Mouse (Mus musculus) liver, embryonic 16.5 days (tissue): ENCODE measurements around the gene Ucma. TPM values are rescaled to one million over a fixed set of nuclear protein-coding genes. Genes with fewer than 3 reads are reported as not detected.

ENCODE experiments used
- ATAC-seq: fragments of 200-750 bp; cut with Nextera tagmentation; 2 replicates; pipeline ENCODE4 v1.8.0; 2017; ENCODE audit warnings: low read depth, mild to moderate bottlenecking, moderate number of reproducible peaks, moderate library complexity
- H3K27ac ChIP-seq: fragments of 300-500 bp; sonication (generic); 2 replicates; pipeline ENCODE4 v1.5.1; 2014; ENCODE audit warnings: mild to moderate bottlenecking, low read length
- H3K27me3 ChIP-seq: fragments of 300-500 bp; sonication (generic); 2 replicates; pipeline ENCODE4 v1.6.1; 2014; ENCODE audit warnings: low read depth, low read length, mixed read lengths; ENCODE audit not compliant: control insufficient read depth, insufficient read depth
- H3K36me3 ChIP-seq: fragments of 300-500 bp; sonication (generic); 2 replicates; pipeline ENCODE4 v1.6.1; 2014; ENCODE audit warnings: mild to moderate bottlenecking; ENCODE audit not compliant: control insufficient read depth, insufficient read depth
- H3K4me1 ChIP-seq: fragments of 300-500 bp; sonication (generic); 2 replicates; pipeline ENCODE4 v1.6.1; 2014; ENCODE audit warnings: low read depth, low read length, mixed read lengths; ENCODE audit not compliant: control insufficient read depth
- H3K4me2 ChIP-seq: fragments of 300-500 bp; sonication (generic); 2 replicates; pipeline ENCODE4 v1.6.1; 2014; ENCODE audit warnings: low read depth, low read length, mixed read lengths
- H3K4me3 ChIP-seq: fragments of 300-500 bp; sonication (generic); 2 replicates; pipeline ENCODE4 v1.5.1; 2014; ENCODE audit warnings: low read depth, mild to moderate bottlenecking, low read length
- H3K9ac ChIP-seq: fragments of 300-500 bp; sonication (generic); 2 replicates; pipeline ENCODE4 v1.6.1; 2014; ENCODE audit warnings: low read depth, low read length
- H3K9me3 ChIP-seq: fragments of 300-500 bp; sonication (generic); replicated peaks from 2 replicates; pipeline ENCODE4 v1.6.1; 2016; ENCODE audit warnings: low read length; ENCODE audit not compliant: control insufficient read depth
- WGBS: fragments of 180-500 bp; shearing (Covaris S2); extraction: QIAGEN DNeasy Blood & Tissue Kit; methylation state at CpG from one replicate; pipeline ENCODE4 v1.1.7; 2014; ENCODE audit not compliant: insufficient replicate concordance; 5-methylcytosine and 5-hydroxymethylcytosine counted together
- polyA plus RNA-seq: library from polyadenylated mRNA; unstranded; fragments of >200 nt; fragmentation: Nextera tagmentation; extraction: Ambion mirVana; gene quantifications from 2 replicates; pipeline ENCODE4 v1.2.1, GENCODE M21; 2015

Ucma gene
- polyA plus RNA-seq, 1 experiment from 2014 or later = not detected

DNA sequence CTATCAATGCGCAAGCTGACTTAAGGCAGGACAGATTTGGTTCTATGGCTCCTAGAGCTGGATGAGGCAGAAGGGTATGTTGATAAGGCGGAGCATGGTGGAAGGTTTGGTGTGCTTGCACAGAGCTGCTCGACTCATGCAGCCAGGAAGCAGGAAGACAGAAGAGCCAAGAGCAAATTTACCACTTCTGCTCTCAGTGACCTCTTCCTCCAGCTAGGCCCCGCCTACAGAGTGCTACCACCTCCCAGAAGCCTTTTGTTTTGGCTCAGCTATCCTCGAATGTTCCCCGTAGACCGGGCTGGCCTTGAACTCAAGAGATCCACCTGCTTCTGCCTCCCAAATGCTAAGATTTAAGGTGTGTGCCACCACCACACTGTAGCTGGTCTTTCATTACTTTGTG lies 38.7 kb downstream of the Ucma start:
- H3K36me3 ChIP-seq = peaks cover 3% of the 10 kb centered on the region; the same call in 1 of the 2 replicates
- no peak overlapping the region for H3K4me2 ChIP-seq
- no peak overlapping the region for H3K27ac ChIP-seq
- no peaks in the 10 kb centered on the region for H3K27me3 ChIP-seq
- no peaks in the 10 kb centered on the region for H3K9me3 ChIP-seq
- no peak overlapping the region for H3K9ac ChIP-seq
- 45% methylated on average over 7 of the region's 7 CpGs for WGBS
- peaks cover 14% of the 10 kb centered on the region for H3K4me1 ChIP-seq
- ATAC-seq = no peak
- H3K4me3 ChIP-seq = no peak overlapping the region

DNA sequence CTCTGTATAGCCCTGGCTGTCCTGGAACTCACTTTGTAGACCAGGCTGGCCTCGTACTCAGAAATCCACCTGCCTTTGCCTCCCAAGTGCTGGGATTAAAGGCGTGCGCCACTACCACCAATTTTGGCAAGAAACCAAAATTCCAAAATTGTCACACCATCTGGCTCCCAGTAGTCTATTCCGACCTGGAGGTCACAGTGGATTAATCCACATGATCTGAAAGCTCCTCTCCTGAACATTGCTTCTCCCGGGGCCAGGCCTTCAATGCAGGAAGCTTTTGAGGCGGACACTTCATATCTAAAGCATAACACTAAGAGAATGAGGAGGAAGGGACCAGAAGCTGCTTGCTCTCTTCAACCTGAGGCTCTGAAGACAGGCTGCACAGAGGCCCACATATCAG lies 39.6 kb downstream of the Ucma start:
- no peak overlapping the region for H3K27ac ChIP-seq
- 74% methylated on average over 6 of the region's 6 CpGs for WGBS
- H3K9ac ChIP-seq = no peak overlapping the region
- H3K9me3 ChIP-seq = no peaks in the 10 kb centered on the region
- H3K27me3 ChIP-seq = no peaks in the 10 kb centered on the region
- H3K4me1 ChIP-seq = peaks cover 14% of the 10 kb centered on the region
- no peak overlapping the region for H3K4me3 ChIP-seq
- no peak overlapping the region for H3K4me2 ChIP-seq
- H3K36me3 ChIP-seq = no peaks in the 10 kb centered on the region; the same call in 1 of the 2 replicates
- no peak for ATAC-seq

DNA sequence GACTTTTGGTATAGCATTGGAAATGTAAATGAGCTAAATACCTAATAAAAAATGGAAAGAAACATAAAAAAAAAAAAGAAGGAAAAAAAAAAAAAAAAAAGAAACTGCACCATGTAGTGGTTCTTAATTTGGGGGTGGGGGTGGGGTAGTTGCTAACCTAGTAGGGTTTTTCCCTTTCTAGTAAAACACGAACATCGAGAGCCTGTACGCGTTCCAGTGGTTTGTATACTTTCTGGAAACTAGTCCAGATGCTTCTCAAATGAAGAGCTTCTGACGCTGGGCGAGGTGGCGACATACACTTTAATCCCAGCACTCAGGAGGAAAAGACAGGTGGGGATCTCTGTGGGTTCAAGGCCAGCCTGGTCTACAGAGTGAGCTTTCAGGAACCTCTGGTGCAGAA lies 41.0 kb downstream of the Ucma start:
- no peak overlapping the region for H3K4me3 ChIP-seq
- H3K4me2 ChIP-seq = no peak overlapping the region
- WGBS = 91% methylated on average over 7 of the region's 7 CpGs
- H3K9me3 ChIP-seq = no peaks in the 10 kb centered on the region
- peaks cover 3% of the 10 kb centered on the region for H3K36me3 ChIP-seq
- no peak overlapping the region for H3K9ac ChIP-seq
- no peak for ATAC-seq
- peaks cover 4% of the 10 kb centered on the region for H3K4me1 ChIP-seq
- no peak overlapping the region for H3K27ac ChIP-seq
- H3K27me3 ChIP-seq = no peaks in the 10 kb centered on the region

DNA sequence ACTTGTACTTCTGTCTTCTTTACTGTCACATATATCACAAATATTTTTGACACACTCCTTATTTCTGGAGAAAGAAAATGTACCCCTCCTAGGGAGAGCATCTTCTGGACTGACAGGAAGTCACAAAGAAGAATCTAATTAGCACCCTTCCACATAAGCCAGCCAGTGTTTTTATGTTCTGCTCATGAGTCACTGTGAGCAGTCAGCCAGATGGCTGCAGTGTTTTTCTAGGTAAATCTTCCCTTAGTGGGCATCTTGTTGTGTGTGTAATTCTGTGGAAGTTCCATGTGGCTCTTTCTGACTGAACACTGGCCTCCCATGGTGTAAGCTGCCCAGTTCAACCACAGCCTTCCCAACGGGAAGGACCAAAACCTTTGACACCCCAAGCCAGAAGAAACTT lies 43.8 kb downstream of the Ucma start:
- Histone ChIP-seq H3K4me1 (peaks cover 3% of the 10 kb centered on the region), H3K9ac (no peak overlapping the region), H3K36me3 (peaks cover 3% of the 10 kb centered on the region)

DNA sequence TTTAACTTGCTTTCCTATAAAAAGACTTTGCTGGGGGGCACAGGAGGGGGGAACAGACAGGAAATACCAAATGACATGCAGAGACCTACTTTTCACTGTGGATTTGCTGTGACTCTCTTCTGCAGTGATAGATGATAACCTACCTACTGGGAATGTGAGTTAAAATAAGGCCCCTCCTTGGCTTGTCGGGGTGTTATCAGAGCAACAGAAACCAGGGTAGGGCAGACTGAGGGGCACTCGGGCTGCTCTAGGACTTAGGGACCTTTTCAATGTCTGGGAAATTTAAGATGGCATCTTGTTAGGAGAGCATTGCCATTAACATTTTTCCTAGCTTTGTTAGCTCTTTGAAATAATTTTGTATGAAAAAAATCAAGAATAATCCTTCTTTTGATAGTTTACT lies 47.4 kb downstream of the Ucma start:
- ATAC-seq = 0 out of 2 replicates have a peak, but pooled peaks have one; percentile 47
- Histone ChIP-seq H3K4me2 (no peak overlapping the region), H3K4me3 (no peak overlapping the region), H3K9me3 (no peaks in the 10 kb centered on the region), H3K4me1 (peaks cover 3% of the 10 kb centered on the region), H3K36me3 (peaks cover 13% of the 10 kb centered on the region), H3K27me3 (no peaks in the 10 kb centered on the region), H3K27ac (no peak overlapping the region), H3K9ac (no peak overlapping the region)
- WGBS = 11% methylated on average over 2 of the region's 2 CpGs

More for the DNA sequence above, 43.8 kb downstream of the Ucma start:
- no peak overlapping the region for H3K27ac ChIP-seq
- no peak overlapping the region for H3K4me3 ChIP-seq
- no peaks in the 10 kb centered on the region for H3K27me3 ChIP-seq
- H3K9me3 ChIP-seq = no peaks in the 10 kb centered on the region
- ATAC-seq = no peak
- WGBS = 52% methylated on average over 1 of the region's 1 CpGs
- H3K4me2 ChIP-seq = no peak overlapping the region

DNA sequence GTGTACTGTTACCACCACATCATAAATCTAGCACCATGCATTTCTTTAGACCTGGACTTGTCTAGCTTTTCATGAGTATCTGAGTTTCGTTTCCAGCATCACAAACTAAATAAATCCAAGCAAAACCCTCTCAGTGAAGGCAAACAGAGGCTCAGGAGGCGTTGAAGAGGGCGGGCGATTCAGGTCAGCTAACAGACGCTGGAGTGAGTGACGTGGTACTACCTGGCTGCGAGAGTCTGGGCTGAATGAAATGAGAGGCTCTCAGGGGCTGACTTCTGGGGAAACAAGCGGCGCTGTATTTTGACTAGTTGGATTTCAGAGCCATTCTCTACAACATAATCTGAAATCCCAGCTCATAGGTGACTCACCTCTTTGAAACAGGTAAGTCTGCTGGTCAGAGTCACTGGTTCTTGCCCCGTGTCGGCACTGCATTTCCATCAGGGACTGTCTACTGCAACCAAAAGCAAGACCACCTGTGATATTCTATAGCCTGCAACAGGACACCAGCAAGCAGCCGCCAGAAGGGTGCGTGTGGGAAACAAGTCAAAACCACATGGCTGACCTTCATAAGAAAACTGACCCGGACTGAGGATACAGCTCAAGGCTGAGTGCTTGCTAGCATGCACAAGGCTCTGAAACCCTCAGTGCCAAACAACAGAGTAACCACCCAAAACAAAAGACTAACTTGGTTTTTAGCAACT lies 47.9 kb downstream of the Ucma start:
- Histone ChIP-seq H3K27ac (no peak overlapping the region), H3K4me2 (no peak overlapping the region), H3K27me3 (no peaks in the 10 kb centered on the region), H3K4me3 (no peak overlapping the region), H3K9ac (no peak overlapping the region), H3K36me3 (peaks cover 15% of the 10 kb centered on the region), H3K9me3 (no peaks in the 10 kb centered on the region), H3K4me1 (peaks cover 3% of the 10 kb centered on the region)
- ATAC-seq = no peak
- WGBS = 69% methylated on average over 14 of the region's 14 CpGs

DNA sequence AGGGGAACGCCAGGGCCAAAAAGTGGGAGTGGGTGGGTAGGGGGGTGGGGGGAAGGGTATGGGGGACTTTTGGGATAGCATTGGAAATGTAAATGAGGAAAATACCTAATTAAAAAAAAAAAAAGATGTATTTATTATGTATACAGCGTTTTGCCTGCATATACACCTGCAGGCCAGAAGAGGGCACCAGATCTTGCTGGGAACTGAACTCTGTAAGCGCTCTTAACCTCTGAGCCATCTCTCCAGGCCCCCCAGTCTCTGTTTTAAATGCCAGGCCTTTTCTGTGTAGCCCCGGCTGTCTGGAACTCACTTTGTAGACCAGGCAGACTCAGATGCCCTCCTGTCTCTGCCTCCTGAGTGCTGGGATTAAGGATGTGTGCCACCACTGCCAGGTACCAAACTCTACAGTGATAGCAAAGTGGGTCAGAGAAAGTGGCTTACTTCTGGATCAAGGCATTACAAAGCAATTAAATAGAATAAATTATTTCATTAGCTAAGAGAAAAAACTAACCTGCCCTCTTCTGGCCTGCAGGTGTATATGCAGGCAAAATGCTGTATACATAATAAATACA lies 49.3 kb downstream of the Ucma start:
- no peak for ATAC-seq
- Histone ChIP-seq H3K27me3 (no peaks in the 10 kb centered on the region), H3K27ac (no peak overlapping the region), H3K4me2 (no peak overlapping the region), H3K4me1 (peaks cover 3% of the 10 kb centered on the region), H3K4me3 (no peak overlapping the region), H3K9me3 (no peaks in the 10 kb centered on the region), H3K9ac (no peak overlapping the region), H3K36me3 (peaks cover 26% of the 10 kb centered on the region)
- 35% methylated on average over 3 of the region's 4 CpGs for WGBS

DNA sequence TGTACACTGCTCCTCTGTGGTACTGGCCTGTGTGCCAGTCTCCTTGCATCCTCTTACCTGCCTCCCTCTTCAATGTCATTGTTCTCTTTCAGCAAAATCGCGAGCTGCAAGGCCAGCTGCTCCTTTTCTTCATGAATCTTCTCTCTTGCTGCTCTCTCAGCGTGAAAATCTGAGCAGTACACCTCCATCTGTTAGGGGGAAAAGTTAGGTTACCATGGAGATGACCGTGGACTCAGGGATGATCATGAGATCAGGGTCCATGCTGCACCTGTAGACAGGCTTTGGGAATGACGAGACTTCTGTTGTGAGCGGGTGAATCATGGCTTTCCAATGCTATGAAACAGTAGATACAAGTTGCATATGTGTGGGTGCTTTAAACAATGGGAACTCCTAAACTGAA lies 51.1 kb downstream of the Ucma start:
- WGBS = 75% methylated on average over 6 of the region's 6 CpGs
- H3K9ac ChIP-seq = no peak overlapping the region
- H3K36me3 ChIP-seq = peaks cover 25% of the 10 kb centered on the region
- no peak overlapping the region for H3K27ac ChIP-seq
- H3K27me3 ChIP-seq = no peaks in the 10 kb centered on the region
- no peak overlapping the region for H3K4me3 ChIP-seq
- peaks cover 3% of the 10 kb centered on the region for H3K4me1 ChIP-seq
- H3K9me3 ChIP-seq = no peaks in the 10 kb centered on the region
- ATAC-seq = no peak
- H3K4me2 ChIP-seq = no peak overlapping the region

DNA sequence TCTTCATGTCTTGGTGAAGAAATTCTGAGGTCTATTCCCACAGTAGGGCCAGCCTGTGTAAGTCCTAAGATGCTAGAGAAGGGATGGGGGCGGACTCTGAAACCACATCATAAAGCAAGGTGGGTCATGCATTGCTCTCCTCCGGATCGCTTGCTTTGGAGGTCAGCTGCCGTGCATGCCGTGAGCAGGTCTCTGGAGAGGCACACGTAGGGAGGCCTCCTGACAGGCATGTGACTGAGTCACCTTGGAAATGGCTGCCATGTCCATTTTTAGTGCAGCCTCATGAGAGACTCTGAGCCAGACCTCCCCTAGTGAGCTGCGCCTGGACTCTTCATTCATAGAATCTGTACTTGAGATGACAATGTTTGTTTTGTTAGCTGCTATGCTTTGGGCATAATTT lies 52.1 kb downstream of the Ucma start:
- Histone ChIP-seq H3K9ac (no peak overlapping the region), H3K9me3 (no peaks in the 10 kb centered on the region), H3K27ac (no peak overlapping the region), H3K36me3 (peaks cover 28% of the 10 kb centered on the region), H3K4me3 (no peak overlapping the region), H3K4me1 (peaks cover 3% of the 10 kb centered on the region), H3K4me2 (no peak overlapping the region), H3K27me3 (no peaks in the 10 kb centered on the region)
- 84% methylated on average over 7 of the region's 7 CpGs for WGBS
- no peak for ATAC-seq
